Mouse (Mus musculus) adrenal gland, postnatal 4 days (tissue): ENCODE measurements around the gene Rbp1. TPM values are rescaled to one million over a fixed set of nuclear protein-coding genes. Genes with fewer than 3 reads are reported as not detected.

Experiments used
- DNase-seq, 2 experiments: peaks; one replicate each; pipeline ENCODE4 v3.0.0; 2021 to 2022; ENCODE audit warnings: low spot score in 2 of 2, mixed read lengths in 2 of 2
- total RNA-seq, 2 experiments: library from RNA; stranded (reverse); gene quantifications; 2 replicates each; pipeline ENCODE4 v1.2.3; 2021

Rbp1 gene
- total RNA-seq, 2 experiments from 2014 or later: 20.8 to 23.0 TPM

- DNase-seq: no peak
Observed at GRCm38 (mm10) chr9:98491071-98491470, 68.3 kb downstream of the Rbp1 start.

- no peak for DNase-seq
Observed at GRCm38 (mm10) chr9:98492212-98492611, 69.5 kb downstream of the Rbp1 start.

GRCm38 (mm10) chr9:98492821-98493220, 70.1 kb downstream of the Rbp1 start:
- DNase-seq: no peak

Other genes with a start within 250 kb of the Rbp1 start
- gene Nmnat3, start 135.5 kb upstream of the Rbp1 start, total RNA-seq: 10 to 100 TPM; 14.5 to 16.4 TPM
- under 1 TPM in 1 of 2 experiments, not detected in 1; 0.99 TPM for gene Rbp2, start 63.2 kb downstream of the Rbp1 start, total RNA-seq
- 100 to 1,000 TPM; 131 to 141 TPM for gene Copb2, start 140.8 kb downstream of the Rbp1 start, total RNA-seq
- gene Mrps22, start 178.7 kb downstream of the Rbp1 start, total RNA-seq: 10 to 100 TPM; 48.5 to 56.7 TPM